Mouse (Mus musculus) heart, postnatal 0 days (tissue): ENCODE measurements around the gene Vmn2r52.
"Not testable (repeated sequence)": the region's sequence is repeated elsewhere in the genome, so short reads cannot be mapped to it uniquely, and the experiment has no call there.

Experiments used
- CTCF ChIP-seq: IDR thresholded peaks from 2 replicates; pipeline ENCODE4 v1.5.1; 2016; ENCODE audit warnings: antibody characterized with exemption, control low read depth, low read depth
- EP300 ChIP-seq: IDR thresholded peaks from 2 replicates; pipeline ENCODE4 v1.6.1; 2016; ENCODE audit warnings: antibody characterized with exemption, low read depth

GRCm38 (mm10) chr7:10105641-10106040, 70.7 kb downstream of the Vmn2r52 start, which contains the start of gene Vmn2r51:
- TF ChIP-seq CTCF, EP300: not testable (repeated sequence)
